Mouse (Mus musculus) thymus, postnatal 36 days (tissue): ENCODE measurements around the gene Moxd1.
A peak's percentile ranks its signal among the peaks of the same experiment; 100 is the strongest.
"Not testable (repeated sequence)": the region's sequence is repeated elsewhere in the genome, so short reads cannot be mapped to it uniquely, and the experiment has no call there.

Experiments used
- DNase-seq, 2 experiments: peaks; one replicate each; pipeline ENCODE4 v3.0.0; 2022; ENCODE audit warnings: mixed read lengths in 2 of 2

The Moxd1 gene

DNA sequence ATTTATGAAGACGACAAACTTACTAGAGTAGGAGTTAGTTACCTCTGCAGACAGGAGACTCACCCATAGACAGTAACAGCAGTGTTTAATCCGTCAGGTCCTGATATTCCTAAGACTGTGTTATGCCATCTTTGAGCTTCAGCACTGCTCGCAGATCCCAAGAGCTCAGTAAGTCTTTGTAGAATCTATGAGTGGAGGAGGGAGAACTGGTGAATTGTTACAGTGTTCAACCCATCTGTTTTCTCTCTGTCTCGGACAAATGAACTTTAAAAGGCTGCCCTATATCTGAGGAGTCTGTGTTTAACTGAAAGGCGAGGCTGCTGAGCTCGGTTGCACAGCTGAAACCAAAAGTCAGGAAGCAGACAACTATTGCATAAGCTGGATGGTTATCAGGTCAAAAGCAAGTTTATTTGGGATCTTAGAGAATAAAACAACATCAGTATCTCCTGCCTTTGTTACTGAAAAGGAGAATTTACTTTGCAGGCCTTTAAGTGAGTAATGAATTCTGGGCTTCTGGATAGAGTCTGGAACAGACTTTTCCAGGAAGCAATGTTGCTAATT, 47.8 kb downstream of the Moxd1 start:
- DNase-seq = no peak

- DNase-seq = no peak
These were observed 52.9 kb downstream of the Moxd1 start for GRCm38 (mm10) chr10:24276211-24276610.

DNA sequence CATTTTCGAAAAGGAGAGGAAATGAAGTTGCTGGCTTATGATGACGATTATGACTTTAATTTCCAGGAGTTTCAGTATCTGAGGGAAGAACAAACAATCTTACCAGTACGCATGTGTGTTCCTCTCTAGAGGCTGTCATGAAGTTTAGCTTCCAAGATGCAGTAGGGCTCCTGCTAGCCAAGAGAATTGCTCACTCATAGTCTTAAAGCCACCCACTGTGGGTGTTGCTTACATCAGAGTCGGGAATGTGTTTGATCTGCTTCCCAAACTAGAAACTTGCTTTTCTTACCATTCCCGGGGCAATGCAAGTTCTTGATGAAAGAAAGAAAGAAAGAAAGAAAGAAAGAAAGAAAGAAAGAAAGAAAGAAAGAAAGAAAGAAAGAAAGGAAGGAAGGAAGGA, 59.3 kb downstream of the Moxd1 start:
- DNase-seq = no peak

DNA sequence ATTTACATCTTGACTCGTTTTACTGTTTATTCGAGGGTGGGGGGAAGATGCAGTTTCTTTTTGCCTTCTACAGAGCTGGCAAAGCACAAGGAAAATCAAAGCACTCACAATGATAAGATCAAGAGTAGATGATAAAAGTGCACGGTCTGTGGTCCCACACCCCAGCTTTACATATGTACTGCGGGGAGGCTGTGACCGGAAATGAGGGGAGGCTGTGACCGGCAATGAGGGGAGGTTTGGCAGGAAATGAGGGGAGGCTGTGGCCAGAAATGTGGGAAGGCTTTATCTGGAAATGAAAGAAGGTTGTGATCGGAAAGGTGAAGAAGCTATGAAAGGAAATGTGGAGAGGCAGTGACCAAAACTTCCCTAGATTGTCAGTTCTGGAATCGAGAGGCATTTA, 68.3 kb downstream of the Moxd1 start:
- no peak for DNase-seq

DNA sequence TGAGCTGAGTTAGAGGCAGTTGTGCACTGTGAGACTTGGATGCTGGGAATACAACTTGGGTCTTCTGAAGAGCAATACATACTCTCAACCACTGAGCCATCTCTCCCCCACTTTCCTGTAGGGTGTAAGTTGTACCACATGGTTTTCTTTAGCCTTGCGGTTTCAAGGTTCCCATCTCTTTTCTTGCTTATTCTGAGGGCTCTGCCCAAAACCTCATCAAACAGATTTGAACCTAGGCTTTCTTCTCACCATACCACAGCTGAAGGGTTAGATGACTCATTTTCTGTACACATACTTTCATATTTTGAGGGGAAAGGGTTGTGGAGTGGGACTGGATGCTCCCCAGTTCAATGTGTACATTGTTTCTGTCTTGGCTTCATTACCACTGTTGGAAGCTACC, 69.4 kb downstream of the Moxd1 start:
- no peak for DNase-seq

- no peak for DNase-seq
These were observed 73.3 kb downstream of the Moxd1 start for GRCm38 (mm10) chr10:24296608-24297007.

DNA sequence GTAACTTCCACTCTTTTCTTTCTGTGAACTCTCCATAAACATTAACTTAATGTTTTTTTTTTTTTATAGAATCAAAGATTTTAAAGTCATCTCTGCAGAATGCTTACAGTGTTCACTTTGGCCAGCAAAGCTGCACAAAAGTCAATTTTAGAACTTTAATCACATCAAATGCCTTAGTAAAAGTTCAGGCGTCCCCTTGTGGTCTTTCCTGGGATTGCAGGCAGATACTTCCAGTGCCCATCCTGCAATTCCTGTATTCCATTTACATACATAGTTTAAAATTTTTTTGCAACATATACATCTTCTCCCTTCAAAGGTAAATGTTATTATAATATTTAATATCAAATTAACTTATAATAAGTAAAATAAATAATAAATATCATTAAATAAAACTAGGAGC, 74.5 kb downstream of the Moxd1 start:
- DNase-seq = peak in 1 of 2 experiments; percentile 8

- DNase-seq = peak; percentile 25 to 33
These were observed 75.2 kb downstream of the Moxd1 start for GRCm38 (mm10) chr10:24298260-24299244.

DNA sequence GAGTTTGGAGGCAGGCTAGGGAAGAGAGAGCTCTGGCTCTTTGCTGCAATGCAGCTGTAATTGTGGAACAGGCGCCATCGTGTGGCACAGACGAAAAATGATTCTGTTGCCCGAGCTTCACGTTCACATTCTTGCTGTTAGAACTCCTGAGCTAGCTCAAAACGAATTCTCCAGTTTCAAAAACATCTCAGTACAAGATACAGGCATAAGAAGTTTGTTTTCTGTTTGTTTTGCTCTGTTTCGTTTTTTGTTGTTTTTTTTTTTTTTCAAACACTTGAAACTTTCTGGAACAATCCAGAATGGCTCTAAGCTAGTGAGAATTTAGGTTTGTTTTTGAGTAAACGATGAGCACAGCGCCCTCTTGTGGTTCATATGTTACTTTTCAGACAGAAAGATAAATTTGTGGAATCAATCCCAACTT, 88.9 kb downstream of the Moxd1 start:
- peak; percentile 55 to 61 for DNase-seq

- no peak for DNase-seq
These were observed 94.0 kb downstream of the Moxd1 start for GRCm38 (mm10) chr10:24317126-24317836.

DNA sequence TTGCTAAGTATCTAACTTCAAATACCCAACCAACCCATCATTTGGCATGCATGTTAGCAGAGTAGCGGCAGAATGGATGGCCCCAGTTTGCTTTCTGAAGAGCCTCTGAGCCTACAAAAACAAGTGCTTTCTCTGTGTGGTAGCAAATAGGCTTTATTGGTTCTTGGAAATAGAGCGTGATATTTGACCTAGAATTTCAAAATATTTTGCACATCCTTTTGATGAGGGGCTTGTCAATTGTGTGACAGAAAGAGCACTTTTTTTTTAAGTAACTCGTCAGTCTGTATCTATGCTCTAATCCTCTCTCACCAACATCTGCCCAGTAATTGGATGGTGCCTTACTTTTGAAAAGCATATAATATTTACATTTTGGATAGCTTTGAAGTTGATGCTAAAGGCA, 97.0 kb downstream of the Moxd1 start:
- no peak for DNase-seq

- DNase-seq = no peak
These were observed 99.7 kb downstream of the Moxd1 start for GRCm38 (mm10) chr10:24323066-24323465.

DNA sequence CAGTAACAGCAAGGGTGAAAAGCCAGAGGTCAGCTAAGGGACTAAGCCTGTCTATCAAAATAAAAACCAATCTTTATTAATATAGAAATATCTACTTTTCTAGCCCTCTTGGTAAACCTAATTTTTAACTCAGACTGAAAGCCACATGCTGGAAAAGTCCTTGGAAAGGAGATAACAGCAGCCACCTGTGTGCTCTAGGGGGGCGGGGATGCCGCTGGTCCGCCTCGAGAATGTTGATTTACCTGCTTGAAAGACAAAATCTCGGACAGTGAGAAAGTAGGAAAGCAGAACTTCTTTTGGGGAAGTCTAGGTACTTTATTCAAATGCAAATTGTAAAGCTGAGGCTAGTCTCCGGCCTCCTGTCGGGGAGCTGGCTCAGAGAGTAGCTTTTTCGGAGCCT, 103.9 kb downstream of the Moxd1 start:
- not testable (repeated sequence) for DNase-seq

- DNase-seq = no peak
These were observed 109.5 kb downstream of the Moxd1 start for GRCm38 (mm10) chr10:24332799-24333198.

- DNase-seq = no peak
These were observed 116.4 kb downstream of the Moxd1 start for GRCm38 (mm10) chr10:24339593-24340143.

DNA sequence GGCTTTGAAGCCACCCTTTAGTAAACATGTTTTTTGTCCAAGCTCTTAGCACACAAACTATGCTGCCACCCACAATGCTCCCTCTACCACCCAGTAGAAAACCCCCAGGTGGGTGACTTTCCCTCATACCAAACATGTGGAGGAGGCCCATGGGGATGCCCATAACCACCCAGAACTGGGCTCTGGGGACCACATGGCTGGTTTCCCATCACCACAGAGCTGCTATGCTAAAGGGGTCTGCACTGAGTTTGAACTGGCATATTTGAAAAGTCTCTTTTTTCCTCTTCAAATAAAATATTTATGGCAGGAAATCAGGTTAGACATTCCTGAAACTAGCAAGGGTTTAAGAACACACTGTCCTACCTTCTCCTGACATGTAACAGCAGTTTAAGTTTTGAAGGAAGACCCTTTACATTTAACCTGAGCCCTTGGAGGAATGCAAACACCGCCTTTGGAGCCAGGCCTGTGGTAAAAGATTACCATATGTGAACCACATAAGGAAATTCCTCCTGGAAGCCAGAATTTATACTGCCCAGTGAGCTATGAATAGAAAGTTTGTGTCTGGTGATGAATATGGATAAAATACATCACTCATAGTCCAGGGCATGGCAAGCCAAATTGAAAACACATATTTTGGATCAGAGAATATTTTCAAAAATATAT, 117.4 kb downstream of the Moxd1 start:
- DNase-seq = no peak

GRCm38 (mm10) chr10:24341214-24341589, 117.9 kb downstream of the Moxd1 start:
- no peak for DNase-seq

DNA sequence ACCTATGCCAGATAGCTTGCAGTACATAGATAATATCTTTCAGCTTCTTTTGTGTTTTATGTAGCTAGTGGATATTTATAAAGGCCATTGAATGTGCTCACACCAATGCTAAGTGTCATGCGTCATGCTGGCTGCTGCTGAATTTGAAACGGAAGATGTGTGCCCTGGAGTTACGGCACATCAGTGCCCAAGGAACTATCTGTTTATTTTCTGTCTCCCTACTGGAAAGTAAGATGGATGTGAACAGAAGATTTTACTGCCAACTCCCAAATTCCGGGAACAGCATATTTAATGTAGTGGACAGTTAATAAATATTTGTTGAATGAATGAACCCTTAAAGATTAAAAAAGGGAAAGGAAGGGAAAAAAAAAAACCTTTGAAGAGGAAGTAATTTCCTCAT, 119.8 kb downstream of the Moxd1 start:
- DNase-seq = no peak
